Mouse (Mus musculus): ENCODE results near the gene Coro6. TPM values are rescaled to one million over a fixed set of nuclear protein-coding genes. Genes with fewer than 3 reads are reported as not detected.

Gene Coro6
- total and polyA plus RNA-seq, 3 experiments = 0.04 to 0.18 TPM; not detected in 1

- TF ChIP-seq POLR2AphosphoS5 (IDR thresholded peaks at IDR 0.05; ENCODE audit: borderline replicate concordance, low read depth, low read length) (no peak), ZKSCAN1 (IDR thresholded peaks at IDR 0.05; ENCODE audit: low read depth, low read length) (no peak)
Measured at GRCm38 (mm10) chr11:77467784-77468183, 5.6 kb downstream of the Coro6 start (continued).

- no peaks in the 10 kb centered on the region for H3K4me1 ChIP-seq (ENCODE audit: control insufficient read depth in 1 of 2, insufficient read depth in 2 of 2, low read length in 2 of 2)
- no peak overlapping the region for H3K9ac ChIP-seq (ENCODE audit: control insufficient read depth, low read depth, low read length, poor library complexity, severe bottlenecking)
- H3K9me3 ChIP-seq (replicated peaks; ENCODE audit: insufficient read depth, low read length) = no peaks in the 10 kb centered on the region
- no peak for DNase-seq (ENCODE audit: low read depth, low spot score)
- H3K4me3 ChIP-seq (ENCODE audit: control insufficient read depth in 1 of 2, insufficient read depth in 1 of 2, low read depth in 2 of 2, low read length in 2 of 2) = no peak overlapping the region
- TF ChIP-seq MAFK (IDR thresholded peaks at IDR 0.05; ENCODE audit: borderline replicate concordance, low read depth, low read length) = peak; percentile 87
- TF ChIP-seq MYB (IDR thresholded peaks at IDR 0.05; ENCODE audit: low read depth, low read length) = no peak
- no peak for TF ChIP-seq ZC3H11A (IDR thresholded peaks at IDR 0.05; ENCODE audit: low read depth, low read length)
- no peaks in the 10 kb centered on the region; a peak in 1 of 4 replicates for H3K36me3 ChIP-seq (ENCODE audit: control insufficient read depth in 1 of 2, insufficient read depth in 2 of 2, low read length in 2 of 2)
- no peaks in the 10 kb centered on the region for H3K79me2 ChIP-seq (ENCODE audit: control insufficient read depth, insufficient read depth, low read length, poor library complexity)
- H3K27ac ChIP-seq (ENCODE audit: control insufficient read depth, low read depth, low read length) = no peak overlapping the region
- H3K27me3 ChIP-seq (ENCODE audit: control insufficient read depth in 1 of 2, insufficient read depth in 2 of 2, low read length in 2 of 2) = no peaks in the 10 kb centered on the region
Measured at GRCm38 (mm10) chr11:77468397-77468796, 6.2 kb downstream of the Coro6 start.

GRCm38 (mm10) chr11:77471407-77471806 is 9.2 kb downstream of the Coro6 start:
- no peak for DNase-seq (ENCODE audit: low read depth, low spot score)
- TF ChIP-seq SMC3 (IDR thresholded peaks at IDR 0.05; ENCODE audit: low read depth, low read length) (no peak), ZC3H11A (IDR thresholded peaks at IDR 0.05; ENCODE audit: low read depth, low read length) (no peak), TBP (IDR thresholded peaks at IDR 0.05; ENCODE audit: low read depth, low read length) (no peak), USF2 (IDR thresholded peaks at IDR 0.05; ENCODE audit: borderline replicate concordance in 1 of 2, insufficient read depth in 1 of 2, low read depth in 1 of 2, low read length in 2 of 2) (no peak), CTCF (IDR thresholded peaks at IDR 0.05 in 2 of 3, conservative IDR thresholded peaks at IDR 0.05 in 1 of 3; ENCODE audit: control insufficient read depth in 1 of 3, insufficient read depth in 1 of 3, low read depth in 2 of 3, low read length in 3 of 3, poor library complexity in 1 of 3, severe bottlenecking in 1 of 3) (peak; percentile 8 to 59 (median 25); a peak in 4 of 6 replicates)
- H3K4me3 ChIP-seq (ENCODE audit: control insufficient read depth in 1 of 2, insufficient read depth in 1 of 2, low read depth in 2 of 2, low read length in 2 of 2) = no peak overlapping the region
- H3K9ac ChIP-seq (ENCODE audit: control insufficient read depth, low read depth, low read length, poor library complexity, severe bottlenecking) = no peak overlapping the region
- H3K36me3 ChIP-seq (ENCODE audit: control insufficient read depth in 1 of 2, insufficient read depth in 2 of 2, low read length in 2 of 2) = peaks cover 0 to 3% of the 10 kb centered on the region in 2 experiments; a peak in 2 of 4 replicates
- H3K27me3 ChIP-seq (ENCODE audit: control insufficient read depth in 1 of 2, insufficient read depth in 2 of 2, low read length in 2 of 2) = no peaks in the 10 kb centered on the region
- H3K79me2 ChIP-seq (ENCODE audit: control insufficient read depth, insufficient read depth, low read length, poor library complexity) = no peaks in the 10 kb centered on the region
- H3K4me1 ChIP-seq (ENCODE audit: control insufficient read depth in 1 of 2, insufficient read depth in 2 of 2, low read length in 2 of 2) = no peaks in the 10 kb centered on the region
- H3K27ac ChIP-seq (ENCODE audit: control insufficient read depth, low read depth, low read length) = no peak overlapping the region
- no peaks in the 10 kb centered on the region for H3K9me3 ChIP-seq (replicated peaks; ENCODE audit: insufficient read depth, low read length)

- no peak for TF ChIP-seq CHD2 (IDR thresholded peaks at IDR 0.05; ENCODE audit: low read length)
- no peak for TF ChIP-seq POLR2AphosphoS2 (IDR thresholded peaks at IDR 0.05; ENCODE audit: low read length)
- no peak for TF ChIP-seq MAFK (IDR thresholded peaks at IDR 0.05; ENCODE audit: borderline replicate concordance, low read depth, low read length)
- TF ChIP-seq ZNF384 (IDR thresholded peaks at IDR 0.05; ENCODE audit: low read depth, low read length) = no peak
- TF ChIP-seq POLR2AphosphoS5 (IDR thresholded peaks at IDR 0.05; ENCODE audit: borderline replicate concordance, low read depth, low read length) = no peak
- no peak overlapping the region for H3K9ac ChIP-seq (ENCODE audit: control insufficient read depth, low read depth, low read length, poor library complexity, severe bottlenecking)
- no peaks in the 10 kb centered on the region for H3K79me2 ChIP-seq (ENCODE audit: control insufficient read depth, insufficient read depth, low read length, poor library complexity)
- no peaks in the 10 kb centered on the region for H3K27me3 ChIP-seq (ENCODE audit: control insufficient read depth in 1 of 2, insufficient read depth in 2 of 2, low read length in 2 of 2)
- DNase-seq (ENCODE audit: low read depth, low spot score) = no peak
- H3K4me3 ChIP-seq (ENCODE audit: control insufficient read depth in 1 of 2, insufficient read depth in 1 of 2, low read depth in 2 of 2, low read length in 2 of 2) = no peak overlapping the region
- no peaks in the 10 kb centered on the region for H3K9me3 ChIP-seq (replicated peaks; ENCODE audit: insufficient read depth, low read length)
- peaks cover 0 to 3% of the 10 kb centered on the region in 2 experiments; a peak in 2 of 4 replicates for H3K36me3 ChIP-seq (ENCODE audit: control insufficient read depth in 1 of 2, insufficient read depth in 2 of 2, low read length in 2 of 2)
- no peak overlapping the region for H3K27ac ChIP-seq (ENCODE audit: control insufficient read depth, low read depth, low read length)
- H3K4me1 ChIP-seq (ENCODE audit: control insufficient read depth in 1 of 2, insufficient read depth in 2 of 2, low read length in 2 of 2) = no peaks in the 10 kb centered on the region
Measured at GRCm38 (mm10) chr11:77472775-77473174, 10.6 kb downstream of the Coro6 start.
